Comparison of ENCODE assay signal across 7 mouse cellular contexts in the genomic region with DNA sequence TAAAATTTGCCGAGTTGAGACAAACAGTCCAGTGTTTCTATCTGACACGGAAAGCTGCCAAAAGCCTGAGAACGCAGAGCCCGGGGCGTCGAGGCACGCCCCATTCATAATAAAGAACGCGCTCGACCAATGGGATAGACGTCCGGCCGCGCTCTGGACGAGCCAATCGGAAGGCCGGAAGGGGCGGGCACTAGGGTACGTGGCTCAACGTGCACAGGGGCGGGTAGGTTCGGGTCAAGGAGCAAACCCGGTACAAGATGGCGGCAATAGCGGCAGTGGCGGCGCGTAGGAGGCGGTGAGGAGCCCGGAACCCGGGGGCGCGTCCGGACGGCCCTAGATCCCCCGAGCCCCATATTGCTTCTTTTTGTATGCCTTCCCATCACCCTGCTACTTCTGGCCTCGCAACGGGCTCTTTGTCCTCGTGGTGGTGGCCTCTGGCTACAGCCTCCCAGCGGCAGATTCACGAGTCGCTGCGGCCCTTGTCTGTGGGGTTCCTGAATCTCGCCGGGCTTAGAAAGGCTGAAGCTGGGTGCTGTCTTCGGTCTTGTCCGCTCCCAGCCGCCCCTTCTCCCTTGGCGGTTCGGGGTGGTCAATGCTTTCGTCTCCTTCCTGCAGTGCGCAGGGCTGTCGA. TPM values are rescaled to one million over a fixed set of nuclear protein-coding genes. Genes with fewer than 3 reads are reported as not detected.
DNase-seq lines count a peak whose midpoint lies in the region; ATAC-seq and TF ChIP-seq lines count a peak whose summit lies in the region.

Gene Ganab, plus strand, starts transcription at position 207 of the 631 bp plus-strand sequence.

- TF ChIP-seq CTCF in kidney, adult 2 months (conservative IDR thresholded peaks at IDR 0.05; ENCODE audit: insufficient read depth, insufficient read length, low read depth, low read length) = no peak
- no peak for TF ChIP-seq CTCF in spleen, adult 2 months (IDR thresholded peaks at IDR 0.05; ENCODE audit: extremely low read depth, insufficient read depth, insufficient read length, insufficient replicate concordance)

- WGBS in embryonic facial prominence, embryonic 12.5 days = under 1% methylated on average over 53 of the region's 53 CpGs
- WGBS in kidney, adult 2 months = under 1% methylated on average over 53 of the region's 53 CpGs
- WGBS in limb, embryonic 12.5 days = under 1% methylated on average over 53 of the region's 53 CpGs
- WGBS in midbrain, embryonic 15.5 days = under 1% methylated on average over 53 of the region's 53 CpGs
- under 1% methylated on average over 53 of the region's 53 CpGs for WGBS in spleen, adult 2 months

- no peaks in the 10 kb centered on the region for H3K27me3 ChIP-seq in embryonic facial prominence, embryonic 12.5 days
- H3K27me3 ChIP-seq in kidney, adult 2 months (replicated peaks; ENCODE audit: control insufficient read depth, insufficient read depth, low read length) = no peaks in the 10 kb centered on the region
- no peaks in the 10 kb centered on the region for H3K27me3 ChIP-seq in limb, embryonic 12.5 days
- no peaks in the 10 kb centered on the region for H3K27me3 ChIP-seq in midbrain, embryonic 15.5 days (replicated peaks)
- H3K27me3 ChIP-seq in spleen, adult 2 months (ENCODE audit: control insufficient read depth, insufficient read depth, low read length) = no peaks in the 10 kb centered on the region

- peak; percentile 96 for ATAC-seq in embryonic facial prominence, embryonic 12.5 days (ENCODE audit: insufficient number of reproducible peaks, insufficient read depth, low FRiP score, low TSS enrichment)
- peak; percentile 98 for ATAC-seq in limb, embryonic 12.5 days (ENCODE audit: insufficient number of reproducible peaks, insufficient read depth, low FRiP score, low TSS enrichment, low read depth)
- ATAC-seq in midbrain, embryonic 15.5 days (replicated peaks) = peak; percentile 99

- H3K4me2 ChIP-seq in embryonic facial prominence, embryonic 12.5 days (replicated peaks) = peak within 1 kb of the TSS; percentile 59
- H3K4me2 ChIP-seq in limb, embryonic 12.5 days = peak within 1 kb of the TSS; percentile 80
- H3K4me2 ChIP-seq in midbrain, embryonic 15.5 days = peak within 1 kb of the TSS; percentile 78

- DNase-seq in adrenal gland, postnatal 25 days = peak; percentile 94
- DNase-seq in heart, adult 18-20 months = peak; percentile 97 to 98
- DNase-seq in kidney, adult 2 months = peak; percentile 98
- peak; percentile 89 to 95 for DNase-seq in spleen, adult 2 months (ENCODE audit: low read depth in 1 of 2, low spot score in 2 of 2)

- H3K9me3 ChIP-seq in embryonic facial prominence, embryonic 12.5 days = no peaks in the 10 kb centered on the region
- no peaks in the 10 kb centered on the region for H3K9me3 ChIP-seq in limb, embryonic 12.5 days
- no peaks in the 10 kb centered on the region for H3K9me3 ChIP-seq in midbrain, embryonic 15.5 days

- peaks cover 30% of the 10 kb centered on the region for H3K4me1 ChIP-seq in embryonic facial prominence, embryonic 12.5 days
- no peaks in the 10 kb centered on the region; the same call in 1 of the 2 replicates for H3K4me1 ChIP-seq in kidney, adult 2 months (ENCODE audit: control insufficient read depth, insufficient read depth, low read length)
- H3K4me1 ChIP-seq in limb, embryonic 12.5 days (replicated peaks) = peaks cover 32% of the 10 kb centered on the region
- H3K4me1 ChIP-seq in midbrain, embryonic 15.5 days = peaks cover 41% of the 10 kb centered on the region
- peaks cover 4% of the 10 kb centered on the region; the same call in 1 of the 2 replicates for H3K4me1 ChIP-seq in spleen, adult 2 months (ENCODE audit: control insufficient read depth, insufficient read depth, insufficient read length)

- peak; percentile 75 for TF ChIP-seq POLR2A in kidney, adult 2 months (IDR thresholded peaks at IDR 0.05; ENCODE audit: low read depth, low read length)
- peak; percentile 76 for TF ChIP-seq POLR2A in spleen, adult 2 months (IDR thresholded peaks at IDR 0.05; ENCODE audit: low read depth, low read length)

- peak within 1 kb of the TSS; percentile 92 for H3K9ac ChIP-seq in embryonic facial prominence, embryonic 12.5 days
- peak within 1 kb of the TSS; percentile 86 for H3K9ac ChIP-seq in limb, embryonic 12.5 days (replicated peaks)
- H3K9ac ChIP-seq in midbrain, embryonic 15.5 days = peak within 1 kb of the TSS; percentile 80

- H3K36me3 ChIP-seq in embryonic facial prominence, embryonic 12.5 days = peaks cover 27% of the 10 kb centered on the region
- no peaks in the 10 kb centered on the region; the same call in none of the 2 replicates for H3K36me3 ChIP-seq in kidney, adult 2 months (ENCODE audit: control insufficient read depth, insufficient read depth, low read length)
- peaks cover 49% of the 10 kb centered on the region for H3K36me3 ChIP-seq in limb, embryonic 12.5 days
- H3K36me3 ChIP-seq in midbrain, embryonic 15.5 days (replicated peaks) = peaks cover 15% of the 10 kb centered on the region
- H3K36me3 ChIP-seq in spleen, adult 2 months (ENCODE audit: control insufficient read depth, insufficient read depth, low read length) = peaks cover 3% of the 10 kb centered on the region

- H3K4me3 ChIP-seq in embryonic facial prominence, embryonic 12.5 days = peak within 1 kb of the TSS; percentile 94
- H3K4me3 ChIP-seq in kidney, adult 2 months (ENCODE audit: insufficient read depth, low read depth, low read length) = peak within 1 kb of the TSS; percentile 88
- H3K4me3 ChIP-seq in limb, embryonic 12.5 days (replicated peaks) = peak within 1 kb of the TSS; percentile 65
- H3K4me3 ChIP-seq in midbrain, embryonic 15.5 days = peak within 1 kb of the TSS; percentile 62
- peak within 1 kb of the TSS; percentile 89 for H3K4me3 ChIP-seq in spleen, adult 2 months (ENCODE audit: extremely low read depth, insufficient read depth, insufficient read length)

- H3K27ac ChIP-seq in embryonic facial prominence, embryonic 12.5 days = peak within 1 kb of the TSS; percentile 88
- peak within 1 kb of the TSS; percentile 83 for H3K27ac ChIP-seq in kidney, adult 2 months (ENCODE audit: insufficient read depth, low read depth, low read length)
- peak within 1 kb of the TSS; percentile 88 for H3K27ac ChIP-seq in limb, embryonic 12.5 days
- peak within 1 kb of the TSS; percentile 83 for H3K27ac ChIP-seq in midbrain, embryonic 15.5 days
- peak within 1 kb of the TSS; percentile 87 for H3K27ac ChIP-seq in spleen, adult 2 months (ENCODE audit: insufficient read depth, low read length)

RNA-seq across cellular contexts. Expression of gene Ganab, which starts in this region (rescaled TPM):
- 196 and 200 TPM in 2 replicates for total RNA-seq in adrenal gland, postnatal 25 days (2021)
- polyA plus RNA-seq in embryonic facial prominence, embryonic 12.5 days (2016; fragmentation: Nextera tagmentation; extraction: Ambion mirVana) = 112 and 119 TPM in 2 replicates
- 10 to 100 TPM; 45.0 to 52.1 TPM for total RNA-seq in heart, adult 18-20 months (2021)
- 130 and 136 TPM in 2 replicates for polyA plus RNA-seq in kidney, adult 2 months (2012; rRNA removed)
- 116 and 117 TPM in 2 replicates for polyA plus RNA-seq in limb, embryonic 12.5 days (2016; fragmentation: Nextera tagmentation; extraction: Ambion mirVana)
- polyA plus RNA-seq in midbrain, embryonic 15.5 days (2015; fragmentation: Nextera tagmentation; extraction: Ambion mirVana) = 88.8 and 90.7 TPM in 2 replicates
- 85.2 and 86.9 TPM in 2 replicates for polyA plus RNA-seq in spleen, adult 2 months (2012; rRNA removed)

Comparison
In these comparisons a context has a peak if more than half of its experiments do, and no peak if none do; other contexts are left out.
1. Peak in every context shown above with its lines: DNase-seq, ATAC-seq, H3K4me3 ChIP-seq and H3K27ac ChIP-seq.